Mouse (Mus musculus): Measurements from ENCODE around the gene E4f1. TPM values are rescaled to one million over a fixed set of nuclear protein-coding genes. Genes with fewer than 3 reads are reported as not detected.
"Not testable (repeated sequence)": the region's sequence is repeated elsewhere in the genome, so short reads cannot be mapped to it uniquely, and the experiment has no call there.

The E4f1 gene
- polyA plus RNA-seq, 1 experiment from 2014 or later, result 37.9 TPM

- Histone ChIP-seq H3K36me3 (peaks cover 98% of the 10 kb centered on the region), H3K27ac (no peak within 1 kb of the TSS), H3K4me1 (no peaks in the 10 kb centered on the region), H3K4me2 (replicated peaks) (no peak within 1 kb of the TSS), H3K9me3 (no peaks in the 10 kb centered on the region), H3K27me3 (replicated peaks) (no peaks in the 10 kb centered on the region), H3K4me3 (no peak within 1 kb of the TSS), H3K9ac (no peak within 1 kb of the TSS)
- WGBS, result 84% methylated on average over 7 of the region's 7 CpGs
- no peak for ATAC-seq (ENCODE audit: low FRiP score, low read depth)
Measured at GRCm38 (mm10) chr17:24442632-24443155, 27.4 kb downstream of the E4f1 start, which contains the start of gene Dnase1l2. TSS of gene Dnase1l2 (minus strand) at chr17:24443105.

- H3K4me2 ChIP-seq (replicated peaks), result no peak overlapping the region
- no peaks in the 10 kb centered on the region for H3K4me1 ChIP-seq
- no peak overlapping the region for H3K27ac ChIP-seq
- no peaks in the 10 kb centered on the region for H3K27me3 ChIP-seq (replicated peaks)
- WGBS, result 90% methylated on average over 14 of the region's 14 CpGs
- H3K4me3 ChIP-seq, result no peak overlapping the region
- H3K36me3 ChIP-seq, result peaks cover 96% of the 10 kb centered on the region
- no peak overlapping the region for H3K9ac ChIP-seq
- H3K9me3 ChIP-seq, result no peaks in the 10 kb centered on the region
- no peak for ATAC-seq (ENCODE audit: low FRiP score, low read depth)
Measured at GRCm38 (mm10) chr17:24442107-24442506, 28.0 kb downstream of the E4f1 start.

- ATAC-seq (ENCODE audit: low FRiP score, low read depth), result no peak
- Histone ChIP-seq H3K9me3 (no peaks in the 10 kb centered on the region), H3K4me1 (no peaks in the 10 kb centered on the region), H3K27ac (no peak overlapping the region), H3K4me3 (no peak overlapping the region), H3K27me3 (replicated peaks) (no peaks in the 10 kb centered on the region), H3K9ac (no peak overlapping the region), H3K4me2 (replicated peaks) (no peak overlapping the region), H3K36me3 (peaks cover 89% of the 10 kb centered on the region)
- 32% methylated on average over 2 of the region's 2 CpGs for WGBS
Measured at GRCm38 (mm10) chr17:24441148-24441547, 29.0 kb downstream of the E4f1 start.

- H3K27me3 ChIP-seq (replicated peaks), result no peaks in the 10 kb centered on the region
- H3K4me2 ChIP-seq (replicated peaks), result no peak overlapping the region
- H3K36me3 ChIP-seq, result peaks cover 89% of the 10 kb centered on the region
- ATAC-seq (ENCODE audit: low FRiP score, low read depth), result no peak
- 92% methylated on average over 8 of the region's 8 CpGs for WGBS
- no peak overlapping the region for H3K4me3 ChIP-seq
- H3K4me1 ChIP-seq, result no peaks in the 10 kb centered on the region
- no peak overlapping the region for H3K9ac ChIP-seq
- no peak overlapping the region for H3K27ac ChIP-seq
- H3K9me3 ChIP-seq, result no peaks in the 10 kb centered on the region
Measured at GRCm38 (mm10) chr17:24440377-24440776, 29.7 kb downstream of the E4f1 start.

GRCm38 (mm10) chr17:24437016-24437415, 33.1 kb downstream of the E4f1 start:
- Histone ChIP-seq H3K9me3 (no peaks in the 10 kb centered on the region), H3K4me2 (replicated peaks) (no peak overlapping the region), H3K4me3 (no peak overlapping the region), H3K9ac (no peak overlapping the region), H3K36me3 (peaks cover 68% of the 10 kb centered on the region), H3K27me3 (replicated peaks) (no peaks in the 10 kb centered on the region), H3K27ac (no peak overlapping the region), H3K4me1 (no peaks in the 10 kb centered on the region)
- ATAC-seq (ENCODE audit: low FRiP score, low read depth), result no peak
- WGBS, result 69% methylated on average over 5 of the region's 5 CpGs

- H3K9ac ChIP-seq, result no peak overlapping the region
- no peaks in the 10 kb centered on the region for H3K9me3 ChIP-seq
- H3K4me2 ChIP-seq (replicated peaks), result no peak overlapping the region
- no peak for ATAC-seq (ENCODE audit: low FRiP score, low read depth)
- no peak overlapping the region for H3K4me3 ChIP-seq
- no peaks in the 10 kb centered on the region for H3K27me3 ChIP-seq (replicated peaks)
- H3K27ac ChIP-seq, result no peak overlapping the region
- peaks cover 16% of the 10 kb centered on the region for H3K36me3 ChIP-seq
- peaks cover 6% of the 10 kb centered on the region for H3K4me1 ChIP-seq
- 90% methylated on average over 14 of the region's 14 CpGs for WGBS
Measured at GRCm38 (mm10) chr17:24429201-24429983, 40.7 kb downstream of the E4f1 start.

- H3K36me3 ChIP-seq, result peaks cover 28% of the 10 kb centered on the region
- H3K4me3 ChIP-seq, result peak overlapping the region; percentile 78
- H3K4me2 ChIP-seq (replicated peaks), result peak overlapping the region; percentile 73
- no peak overlapping the region for H3K27ac ChIP-seq
- ATAC-seq (ENCODE audit: low FRiP score, low read depth), result 0 out of 2 replicates have a peak, but pooled peaks have one; percentile 2
- H3K9ac ChIP-seq, result peak overlapping the region; percentile 82
- no peaks in the 10 kb centered on the region for H3K27me3 ChIP-seq (replicated peaks)
- H3K9me3 ChIP-seq, result no peaks in the 10 kb centered on the region
- WGBS, result 8% methylated on average over 8 of the region's 8 CpGs
- H3K4me1 ChIP-seq, result peaks cover 6% of the 10 kb centered on the region
Measured at GRCm38 (mm10) chr17:24427170-24427557, 42.9 kb downstream of the E4f1 start.

- peak within 1 kb of the TSS; percentile 78 for H3K4me3 ChIP-seq
- peak within 1 kb of the TSS; percentile 82 for H3K9ac ChIP-seq
- WGBS, result under 1% methylated on average over 48 of the region's 48 CpGs
- peak; percentile 96 for ATAC-seq (ENCODE audit: low FRiP score, low read depth)
- peaks cover 34% of the 10 kb centered on the region for H3K36me3 ChIP-seq
- H3K4me2 ChIP-seq (replicated peaks), result peak within 1 kb of the TSS; percentile 73
- peaks cover 6% of the 10 kb centered on the region for H3K4me1 ChIP-seq
- no peaks in the 10 kb centered on the region for H3K9me3 ChIP-seq
- H3K27ac ChIP-seq, result peak within 1 kb of the TSS; percentile 89
- H3K27me3 ChIP-seq (replicated peaks), result no peaks in the 10 kb centered on the region
Measured at GRCm38 (mm10) chr17:24426471-24427169, 43.5 kb downstream of the E4f1 start, which contains the start of gene Eci1. TSS of gene Eci1 (plus strand) at chr17:24426641.

- Histone ChIP-seq H3K4me2 (replicated peaks) (peak overlapping the region; percentile 73; the same call in 1 of the 2 replicates), H3K9me3 (no peaks in the 10 kb centered on the region), H3K4me1 (peaks cover 6% of the 10 kb centered on the region), H3K27me3 (replicated peaks) (no peaks in the 10 kb centered on the region), H3K27ac (no peak overlapping the region), H3K36me3 (peaks cover 41% of the 10 kb centered on the region), H3K4me3 (no peak overlapping the region), H3K9ac (no peak overlapping the region)
- no peak for ATAC-seq (ENCODE audit: low FRiP score, low read depth)
- 88% methylated on average over 7 of the region's 7 CpGs for WGBS
Measured at GRCm38 (mm10) chr17:24425905-24426304, 44.2 kb downstream of the E4f1 start.

GRCm38 (mm10) chr17:24425326-24425725, 44.8 kb downstream of the E4f1 start:
- not testable (repeated sequence) for H3K4me3 ChIP-seq; H3K4me2 ChIP-seq (replicated peaks); H3K9ac ChIP-seq; H3K9me3 ChIP-seq; H3K27me3 ChIP-seq (replicated peaks); ATAC-seq (ENCODE audit: low FRiP score, low read depth); H3K27ac ChIP-seq; H3K4me1 ChIP-seq
- peaks cover 47% of the 10 kb centered on the region for H3K36me3 ChIP-seq
- WGBS, result 92% methylated on average over 6 of the region's 8 CpGs

- Histone ChIP-seq H3K4me1 (peaks cover 6% of the 10 kb centered on the region), H3K36me3 (peaks cover 55% of the 10 kb centered on the region), H3K27ac (no peak overlapping the region), H3K4me3 (no peak overlapping the region), H3K9ac (no peak overlapping the region), H3K27me3 (replicated peaks) (no peaks in the 10 kb centered on the region), H3K9me3 (no peaks in the 10 kb centered on the region), H3K4me2 (replicated peaks) (no peak overlapping the region)
- WGBS, result 93% methylated on average over 5 of the region's 5 CpGs
- no peak for ATAC-seq (ENCODE audit: low FRiP score, low read depth)
Measured at GRCm38 (mm10) chr17:24424489-24424888, 45.6 kb downstream of the E4f1 start.

- 92% methylated on average over 4 of the region's 4 CpGs for WGBS
- no peak overlapping the region for H3K9ac ChIP-seq
- H3K27ac ChIP-seq, result no peak overlapping the region
- no peak overlapping the region for H3K4me2 ChIP-seq (replicated peaks)
- peaks cover 6% of the 10 kb centered on the region for H3K4me1 ChIP-seq
- H3K9me3 ChIP-seq, result no peaks in the 10 kb centered on the region
- no peak for ATAC-seq (ENCODE audit: low FRiP score, low read depth)
- peaks cover 69% of the 10 kb centered on the region for H3K36me3 ChIP-seq
- H3K4me3 ChIP-seq, result no peak overlapping the region
- H3K27me3 ChIP-seq (replicated peaks), result no peaks in the 10 kb centered on the region
Measured at GRCm38 (mm10) chr17:24423114-24423513, 47.0 kb downstream of the E4f1 start.

Measured in neural tube, embryonic 12.5 days (tissue).